Mouse (Mus musculus) heart, adult 9 months (tissue): Measurements from ENCODE around the gene Pcdh20.

Source experiments
- DNase-seq, 2 experiments: peaks; one replicate each; pipeline ENCODE4 v3.0.0; 2022; ENCODE audit warnings: low spot score in 2 of 2

The Pcdh20 gene

GRCm38 (mm10) chr14:88470495-88471434 lies at the start of gene Pcdh20:
TSS of gene Pcdh20 (minus strand) at chr14:88471396.
- DNase-seq: no peak

DNA sequence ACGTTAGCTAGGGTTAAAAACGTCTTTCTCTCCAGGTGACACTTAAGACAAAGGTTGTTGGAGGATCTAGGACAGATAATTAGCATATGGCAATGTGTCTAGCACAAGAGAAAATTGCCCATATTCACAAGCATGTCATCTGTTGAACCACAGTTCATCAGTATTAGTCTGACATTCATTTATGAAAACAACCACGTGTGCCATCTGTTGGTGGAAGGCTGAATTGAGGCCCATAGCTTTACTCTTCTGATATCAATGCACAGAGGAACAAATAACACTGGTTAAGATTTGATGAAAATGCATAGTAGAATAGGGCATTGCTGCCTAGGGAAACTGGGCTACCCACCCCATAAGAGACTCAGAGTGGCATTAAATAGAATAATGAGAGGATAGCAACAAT lies 8.7 kb upstream of the Pcdh20 start:
- DNase-seq: no peak

- DNase-seq: no peak
Observed at GRCm38 (mm10) chr14:88469956-88470355, 1.2 kb downstream of the Pcdh20 start.

DNA sequence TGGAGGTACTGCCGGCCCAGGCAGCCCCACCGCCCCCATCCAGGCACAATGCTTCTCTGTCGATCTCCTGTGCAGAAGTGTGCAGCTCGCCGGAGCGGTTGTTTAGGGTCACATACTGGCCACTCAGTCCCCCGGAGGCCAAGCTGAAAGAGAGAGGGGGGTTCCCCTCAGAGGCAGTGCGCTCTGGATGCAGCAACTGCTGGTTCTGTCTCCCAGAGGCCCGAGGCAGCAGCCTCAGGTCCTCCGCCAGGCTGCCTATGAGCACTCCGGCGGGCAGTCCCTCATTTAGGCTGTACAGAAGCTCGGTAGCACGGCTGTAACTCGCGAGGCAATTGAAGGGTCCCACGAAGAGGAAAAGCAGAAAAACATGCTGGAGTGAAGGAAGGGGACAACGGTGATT lies 1.8 kb downstream of the Pcdh20 start:
- no peak for DNase-seq

DNA sequence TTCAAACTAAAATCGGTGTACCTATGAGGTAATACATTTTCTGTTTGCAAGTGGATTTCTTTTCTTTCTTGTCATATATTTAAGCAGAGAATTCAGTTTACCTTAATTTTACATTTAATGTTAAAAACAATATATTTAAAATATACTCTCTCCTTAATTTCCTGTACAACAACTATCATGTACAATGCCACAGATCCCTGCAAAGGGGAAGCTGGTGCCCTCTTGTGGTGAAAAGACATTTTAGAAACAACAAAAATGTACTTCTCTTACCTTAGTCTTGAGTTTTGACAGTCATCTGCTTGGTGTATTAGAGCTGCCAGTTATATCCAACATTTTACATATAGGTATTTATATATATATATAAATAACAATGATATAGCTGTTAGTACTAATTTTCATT lies 4.8 kb downstream of the Pcdh20 start:
- DNase-seq: no peak

DNA sequence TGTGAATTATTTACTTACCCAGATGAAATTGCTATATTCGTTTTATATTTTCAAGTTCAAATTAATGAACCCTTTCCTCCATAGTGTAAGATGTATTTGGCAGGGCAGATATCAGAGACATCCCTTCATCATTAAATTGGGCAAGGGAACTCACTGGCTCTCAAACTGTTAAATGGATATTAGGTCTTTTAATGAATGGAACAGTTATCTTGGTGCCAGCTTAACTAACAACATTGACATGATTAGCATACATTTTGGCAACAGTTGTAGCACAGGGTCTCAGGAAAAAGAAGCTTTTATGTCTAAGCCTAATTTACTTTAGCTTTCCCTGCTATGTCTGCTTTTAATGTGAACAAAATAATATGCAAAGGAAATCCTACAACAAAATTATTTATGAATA lies 6.8 kb downstream of the Pcdh20 start:
- no peak for DNase-seq

DNA sequence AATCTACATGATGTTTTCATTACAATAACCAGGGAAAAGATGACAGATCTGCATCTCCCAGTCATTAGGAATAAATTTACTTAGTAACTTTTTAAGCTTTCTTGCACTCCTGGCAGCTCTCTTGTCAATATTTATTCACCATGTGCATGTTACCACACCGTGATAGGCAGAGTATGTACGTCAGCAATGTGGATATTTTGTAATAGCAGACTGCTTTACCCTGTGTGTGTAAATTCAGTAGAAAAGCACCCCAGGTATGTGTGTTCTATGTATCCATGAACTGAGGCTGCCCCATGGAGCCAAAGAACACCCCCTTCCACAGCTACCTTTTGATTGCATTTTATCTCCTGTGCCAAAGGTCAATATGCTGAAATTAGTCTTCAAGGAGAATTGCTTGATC lies 7.8 kb downstream of the Pcdh20 start:
- no peak for DNase-seq

GRCm38 (mm10) chr14:88462944-88463343 lies 8.3 kb downstream of the Pcdh20 start:
- no peak for DNase-seq

- DNase-seq: no peak
Observed at GRCm38 (mm10) chr14:88460705-88461104, 10.5 kb downstream of the Pcdh20 start.

GRCm38 (mm10) chr14:88443304-88443703 lies 27.9 kb downstream of the Pcdh20 start:
- no peak for DNase-seq

GRCm38 (mm10) chr14:88429393-88429792 lies 41.8 kb downstream of the Pcdh20 start:
- DNase-seq: no peak

- no peak for DNase-seq
Observed at GRCm38 (mm10) chr14:88427370-88427769, 43.8 kb downstream of the Pcdh20 start.
